Mouse (Mus musculus): Measurements from ENCODE around the gene Gm5148. TPM values are rescaled to one million over a fixed set of nuclear protein-coding genes. Genes with fewer than 3 reads are reported as not detected.

The Gm5148 gene
- total RNA-seq, 1 experiment: 69.6 TPM

- TF ChIP-seq MAFK (IDR thresholded peaks at IDR 0.05; ENCODE audit: insufficient read depth, low read depth, low read length): no peak
- no peak for TF ChIP-seq ZC3H11A (IDR thresholded peaks at IDR 0.05; ENCODE audit: borderline replicate concordance, low read depth, low read length)
- TF ChIP-seq ZNF384 (IDR thresholded peaks at IDR 0.05; ENCODE audit: low read depth, low read length): no peak
- TF ChIP-seq CHD2 (IDR thresholded peaks at IDR 0.05; ENCODE audit: low read depth, low read length): no peak
- TF ChIP-seq HCFC1 (IDR thresholded peaks at IDR 0.05; ENCODE audit: borderline replicate concordance, insufficient read depth, low read length): no peak
- Histone ChIP-seq H3K4me1 (ENCODE audit: control insufficient read depth in 2 of 2, insufficient read depth in 2 of 2, low read length in 2 of 2, poor library complexity in 1 of 2) (peaks cover 7 to 10% of the 10 kb centered on the region in 2 experiments; a peak in 3 of 4 replicates), H3K27ac (ENCODE audit: insufficient read depth, low read depth, low read length, poor library complexity, severe bottlenecking) (no peak overlapping the region), H3K9me3 (ENCODE audit: control insufficient read depth, insufficient read depth, low read depth, low read length) (no peaks in the 10 kb centered on the region), H3K4me3 (ENCODE audit: insufficient read depth in 1 of 2, low read depth in 1 of 2, low read length in 2 of 2, poor library complexity in 1 of 2, severe bottlenecking in 1 of 2) (no peak overlapping the region), H3K9ac (ENCODE audit: insufficient read depth, low read depth, low read length, poor library complexity, severe bottlenecking) (no peak overlapping the region), H3K36me3 (ENCODE audit: control insufficient read depth, insufficient read depth, low read length, poor library complexity, severe bottlenecking) (no peaks in the 10 kb centered on the region)
- in situ Hi-C loops (cut with MboI; ENCODE audit: low sequenced_read_pairs in 2 of 2, unreplicated experiment in 2 of 2): no loop called here
- DNase-seq (ENCODE audit: low read depth, low spot score): no peak
These were observed 31.7 kb upstream of the Gm5148 start for GRCm38 (mm10) chr3:37756005-37756404.

GRCm38 (mm10) chr3:37754639-37755038 lies 30.3 kb upstream of the Gm5148 start:
- no peaks in the 10 kb centered on the region for H3K36me3 ChIP-seq (ENCODE audit: control insufficient read depth, insufficient read depth, low read length, poor library complexity, severe bottlenecking)
- H3K9me3 ChIP-seq (ENCODE audit: control insufficient read depth, insufficient read depth, low read depth, low read length): no peaks in the 10 kb centered on the region
- no peak overlapping the region for H3K4me3 ChIP-seq (ENCODE audit: insufficient read depth in 1 of 2, low read depth in 1 of 2, low read length in 2 of 2, poor library complexity in 1 of 2, severe bottlenecking in 1 of 2)
- in situ Hi-C loops (cut with MboI; ENCODE audit: low sequenced_read_pairs in 2 of 2, unreplicated experiment in 2 of 2): no loop called here
- H3K9ac ChIP-seq (ENCODE audit: insufficient read depth, low read depth, low read length, poor library complexity, severe bottlenecking): no peak overlapping the region
- no peak for DNase-seq (ENCODE audit: low read depth, low spot score)
- no peak for TF ChIP-seq CHD2 (IDR thresholded peaks at IDR 0.05; ENCODE audit: low read depth, low read length)
- TF ChIP-seq HCFC1 (IDR thresholded peaks at IDR 0.05; ENCODE audit: borderline replicate concordance, insufficient read depth, low read length): no peak
- no peak for TF ChIP-seq ZC3H11A (IDR thresholded peaks at IDR 0.05; ENCODE audit: borderline replicate concordance, low read depth, low read length)
- TF ChIP-seq ZNF384 (IDR thresholded peaks at IDR 0.05; ENCODE audit: low read depth, low read length): no peak
- no peak for TF ChIP-seq MAFK (IDR thresholded peaks at IDR 0.05; ENCODE audit: insufficient read depth, low read depth, low read length)
- no peak overlapping the region for H3K27ac ChIP-seq (ENCODE audit: insufficient read depth, low read depth, low read length, poor library complexity, severe bottlenecking)
- H3K4me1 ChIP-seq (ENCODE audit: control insufficient read depth in 2 of 2, insufficient read depth in 2 of 2, low read length in 2 of 2, poor library complexity in 1 of 2): peaks cover 7% of the 10 kb centered on the region in 2 experiments; a peak in 3 of 4 replicates

GRCm38 (mm10) chr3:37753148-37753547 lies 28.9 kb upstream of the Gm5148 start:
- H3K4me1 ChIP-seq (ENCODE audit: control insufficient read depth in 2 of 2, insufficient read depth in 2 of 2, low read length in 2 of 2, poor library complexity in 1 of 2): peaks cover 2 to 7% of the 10 kb centered on the region in 2 experiments; a peak in 1 of 4 replicates
- no peak overlapping the region for H3K27ac ChIP-seq (ENCODE audit: insufficient read depth, low read depth, low read length, poor library complexity, severe bottlenecking)
- no peak for DNase-seq (ENCODE audit: low read depth, low spot score)
- no peak overlapping the region for H3K4me3 ChIP-seq (ENCODE audit: insufficient read depth in 1 of 2, low read depth in 1 of 2, low read length in 2 of 2, poor library complexity in 1 of 2, severe bottlenecking in 1 of 2)
- no peaks in the 10 kb centered on the region for H3K9me3 ChIP-seq (ENCODE audit: control insufficient read depth, insufficient read depth, low read depth, low read length)
- in situ Hi-C loops (cut with MboI; ENCODE audit: low sequenced_read_pairs in 2 of 2, unreplicated experiment in 2 of 2): no loop called here
- H3K36me3 ChIP-seq (ENCODE audit: control insufficient read depth, insufficient read depth, low read length, poor library complexity, severe bottlenecking): no peaks in the 10 kb centered on the region
- H3K9ac ChIP-seq (ENCODE audit: insufficient read depth, low read depth, low read length, poor library complexity, severe bottlenecking): no peak overlapping the region
- TF ChIP-seq CHD2 (IDR thresholded peaks at IDR 0.05; ENCODE audit: low read depth, low read length): no peak
- TF ChIP-seq MAFK (IDR thresholded peaks at IDR 0.05; ENCODE audit: insufficient read depth, low read depth, low read length): no peak
- TF ChIP-seq HCFC1 (IDR thresholded peaks at IDR 0.05; ENCODE audit: borderline replicate concordance, insufficient read depth, low read length): no peak
- no peak for TF ChIP-seq ZC3H11A (IDR thresholded peaks at IDR 0.05; ENCODE audit: borderline replicate concordance, low read depth, low read length)
- no peak for TF ChIP-seq ZNF384 (IDR thresholded peaks at IDR 0.05; ENCODE audit: low read depth, low read length)

- no peaks in the 10 kb centered on the region for H3K36me3 ChIP-seq (ENCODE audit: control insufficient read depth, insufficient read depth, low read length, poor library complexity, severe bottlenecking)
- in situ Hi-C loops (cut with MboI; ENCODE audit: low sequenced_read_pairs in 2 of 2, unreplicated experiment in 2 of 2): no loop called here
- no peak for TF ChIP-seq MAFK (IDR thresholded peaks at IDR 0.05; ENCODE audit: insufficient read depth, low read depth, low read length)
- TF ChIP-seq ZC3H11A (IDR thresholded peaks at IDR 0.05; ENCODE audit: borderline replicate concordance, low read depth, low read length): no peak
- no peak for TF ChIP-seq ZNF384 (IDR thresholded peaks at IDR 0.05; ENCODE audit: low read depth, low read length)
- TF ChIP-seq HCFC1 (IDR thresholded peaks at IDR 0.05; ENCODE audit: borderline replicate concordance, insufficient read depth, low read length): no peak
- TF ChIP-seq CHD2 (IDR thresholded peaks at IDR 0.05; ENCODE audit: low read depth, low read length): no peak
- H3K9ac ChIP-seq (ENCODE audit: insufficient read depth, low read depth, low read length, poor library complexity, severe bottlenecking): no peak overlapping the region
- no peaks in the 10 kb centered on the region for H3K9me3 ChIP-seq (ENCODE audit: control insufficient read depth, insufficient read depth, low read depth, low read length)
- DNase-seq (ENCODE audit: low read depth, low spot score): no peak
- no peak overlapping the region for H3K4me3 ChIP-seq (ENCODE audit: insufficient read depth in 1 of 2, low read depth in 1 of 2, low read length in 2 of 2, poor library complexity in 1 of 2, severe bottlenecking in 1 of 2)
- no peak overlapping the region for H3K27ac ChIP-seq (ENCODE audit: insufficient read depth, low read depth, low read length, poor library complexity, severe bottlenecking)
- peaks cover 0 to 8% of the 10 kb centered on the region in 2 experiments; a peak in 2 of 4 replicates for H3K4me1 ChIP-seq (ENCODE audit: control insufficient read depth in 2 of 2, insufficient read depth in 2 of 2, low read length in 2 of 2, poor library complexity in 1 of 2)
These were observed 23.9 kb upstream of the Gm5148 start for GRCm38 (mm10) chr3:37748002-37748733.
